Mouse (Mus musculus): ENCODE data around the gene Coro2a.

DNA sequence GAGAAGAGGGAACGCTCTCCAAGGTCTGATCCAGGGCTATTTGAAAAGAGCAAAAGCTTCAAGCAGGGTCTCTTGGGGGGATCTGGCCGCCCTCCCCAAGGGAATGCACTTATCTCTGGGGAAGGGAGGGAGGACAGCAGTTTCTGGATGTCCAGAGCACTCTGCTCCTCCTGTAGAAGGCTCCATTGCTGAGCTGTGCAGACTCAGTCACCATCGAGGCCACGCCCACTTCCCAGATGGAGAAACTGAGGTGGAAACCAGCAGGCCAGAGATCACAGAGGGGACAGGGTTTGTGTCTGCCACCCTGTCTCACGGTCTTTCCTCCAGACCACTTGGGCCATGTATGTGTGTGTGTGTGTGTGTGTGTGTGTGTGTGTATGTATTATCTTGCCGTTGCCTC lies 3.0 kb downstream of the Coro2a start:
- TF ChIP-seq CTCF (IDR thresholded peaks at IDR 0.05; ENCODE audit: control insufficient read depth, insufficient read depth, insufficient read length) (no peak), USF1 (IDR thresholded peaks at IDR 0.05; ENCODE audit: low read depth) (no peak), MYOD1 (IDR thresholded peaks at IDR 0.05; ENCODE audit: control insufficient read depth, insufficient read length, low read depth) (no peak), MAX (IDR thresholded peaks at IDR 0.05) (no peak), MYOG (IDR thresholded peaks at IDR 0.05; ENCODE audit: control insufficient read depth, extremely low read depth, insufficient read length) (no peak), FOSL1 (IDR thresholded peaks at IDR 0.05; ENCODE audit: insufficient read depth, low read length, poor library complexity, severe bottlenecking) (no peak), CEBPB (IDR thresholded peaks at IDR 0.05; ENCODE audit: low read depth) (no peak)

Data from C2C12 (cell line).